Mouse (Mus musculus) NIH3T3 (cell line): ENCODE data around the gene Mdn1.

ENCODE experiments used
- DNase-seq: peaks from one replicate; pipeline ENCODE4 v3.0.0-alpha.2; 2012; ENCODE audit warnings: low read depth

The Mdn1 gene

DNA sequence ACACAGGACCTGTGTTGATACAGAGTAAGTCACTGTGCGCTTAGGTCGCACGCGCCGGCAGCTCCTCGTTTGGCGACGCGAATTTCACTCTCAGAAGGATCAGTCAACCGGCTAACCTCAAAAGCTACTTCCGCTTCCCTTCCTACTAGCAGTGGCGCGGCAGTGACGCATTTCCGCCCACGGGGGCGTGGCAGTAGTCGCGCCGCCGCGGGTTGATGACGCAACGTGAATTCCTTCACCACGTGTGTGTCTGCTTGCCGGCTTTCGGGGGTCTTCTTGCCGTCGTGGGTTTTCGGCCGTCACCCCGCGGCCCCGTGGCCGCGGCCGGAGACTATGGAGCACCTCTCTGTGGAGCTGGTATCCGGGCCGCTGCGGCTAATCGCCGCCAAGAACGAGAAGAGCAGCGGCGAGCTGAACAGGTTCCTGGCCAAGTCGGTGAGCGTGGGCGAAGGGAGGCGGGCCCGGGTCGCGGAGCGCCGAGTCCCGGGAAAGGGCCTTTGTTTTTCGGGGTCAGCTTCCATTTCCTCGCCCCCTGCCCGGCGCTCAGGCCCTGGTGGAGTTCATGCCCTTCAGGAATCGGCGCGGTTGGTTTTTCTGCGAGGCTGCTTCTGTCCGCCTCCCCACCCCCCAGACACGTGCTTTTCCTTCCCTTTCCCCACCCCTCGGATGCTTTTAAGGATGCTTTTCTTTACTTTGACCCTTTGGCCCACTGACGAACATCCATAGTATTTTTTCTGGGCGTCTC lies at the start of gene Mdn1:
Mdn1 (plus strand) TSS at position 202 of the 745 bp plus-strand sequence.
- DNase-seq, result peak; percentile 95

- peak; percentile 98 for DNase-seq
These were observed 41.7 kb upstream of the Mdn1 start, which contains the start of gene Casp8ap2 for GRCm38 (mm10) chr4:32615034-32615881. Casp8ap2 (plus strand) TSS chr4:32615451.

- DNase-seq, result no peak
These were observed 35.3 kb upstream of the Mdn1 start for GRCm38 (mm10) chr4:32621637-32622036.

GRCm38 (mm10) chr4:32651669-32652068 lies 5.2 kb upstream of the Mdn1 start:
- DNase-seq, result no peak

- peak; percentile 8 for DNase-seq
These were observed 594 bp upstream of the Mdn1 start for GRCm38 (mm10) chr4:32656146-32656904.

- DNase-seq, result no peak
These were observed 8.9 kb downstream of the Mdn1 start for GRCm38 (mm10) chr4:32665843-32666242.

DNA sequence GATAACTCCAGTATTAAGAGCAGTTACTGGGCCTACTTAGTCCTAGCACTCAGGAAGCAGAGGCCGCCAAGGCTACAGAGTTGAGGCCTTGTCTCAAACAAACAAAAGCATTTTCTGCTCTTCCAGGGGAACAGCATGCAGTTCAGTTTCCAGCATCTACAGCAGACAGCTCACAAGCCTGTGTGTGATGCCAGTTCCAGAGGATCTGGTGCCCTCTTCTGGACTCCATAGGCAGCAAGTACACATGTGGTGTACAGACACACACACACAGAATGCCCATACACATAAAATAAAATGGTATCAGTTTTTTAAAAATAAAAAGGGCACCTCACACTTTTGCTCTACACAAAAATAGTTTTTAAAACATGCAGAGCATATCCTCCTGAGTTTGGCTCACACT lies 11.4 kb downstream of the Mdn1 start:
- peak; percentile 40 for DNase-seq

- no peak for DNase-seq
These were observed 12.9 kb downstream of the Mdn1 start for GRCm38 (mm10) chr4:32669825-32670224.

DNA sequence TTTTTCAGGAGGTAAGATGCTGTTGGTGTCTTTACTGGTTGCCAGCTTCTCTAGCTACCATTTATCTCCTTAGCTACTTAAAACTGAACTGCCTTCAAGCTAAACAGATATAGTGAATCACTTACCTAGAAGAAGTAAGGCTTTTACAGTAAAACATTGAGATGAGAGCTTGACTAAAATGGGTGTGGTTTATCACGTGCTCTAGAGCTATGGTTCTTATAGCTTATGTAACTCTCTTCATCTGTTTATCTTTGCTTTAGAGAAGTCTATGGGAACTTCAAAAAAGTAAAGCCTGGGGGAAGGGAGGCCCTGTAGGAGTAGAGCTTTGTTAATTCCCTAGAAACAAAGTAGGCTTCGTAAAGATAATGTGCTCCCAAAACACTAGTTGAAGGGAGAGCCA lies 17.1 kb downstream of the Mdn1 start:
- DNase-seq, result no peak

DNA sequence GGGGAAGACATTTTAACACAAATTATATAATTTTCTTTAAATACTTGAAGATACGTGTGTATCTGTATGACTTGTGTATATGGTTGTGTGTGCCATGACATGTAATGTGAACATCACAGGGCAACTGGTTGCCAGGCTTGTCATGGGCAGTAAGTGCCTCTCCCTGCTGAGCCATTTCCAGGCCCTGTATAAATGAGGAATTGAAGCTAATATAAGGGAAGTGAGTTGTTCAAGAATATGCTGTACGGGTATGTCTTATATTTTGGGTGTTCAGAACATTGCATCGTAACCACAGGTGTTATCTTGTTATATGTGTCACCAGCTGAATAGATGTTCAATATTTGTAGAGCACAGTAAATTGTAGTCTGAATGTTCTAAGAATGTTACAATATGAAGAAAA lies 20.6 kb downstream of the Mdn1 start:
- DNase-seq, result no peak

GRCm38 (mm10) chr4:32680843-32681242 lies 23.9 kb downstream of the Mdn1 start:
- DNase-seq, result no peak

GRCm38 (mm10) chr4:32682471-32682870 lies 25.6 kb downstream of the Mdn1 start:
- peak; percentile 59 for DNase-seq

DNA sequence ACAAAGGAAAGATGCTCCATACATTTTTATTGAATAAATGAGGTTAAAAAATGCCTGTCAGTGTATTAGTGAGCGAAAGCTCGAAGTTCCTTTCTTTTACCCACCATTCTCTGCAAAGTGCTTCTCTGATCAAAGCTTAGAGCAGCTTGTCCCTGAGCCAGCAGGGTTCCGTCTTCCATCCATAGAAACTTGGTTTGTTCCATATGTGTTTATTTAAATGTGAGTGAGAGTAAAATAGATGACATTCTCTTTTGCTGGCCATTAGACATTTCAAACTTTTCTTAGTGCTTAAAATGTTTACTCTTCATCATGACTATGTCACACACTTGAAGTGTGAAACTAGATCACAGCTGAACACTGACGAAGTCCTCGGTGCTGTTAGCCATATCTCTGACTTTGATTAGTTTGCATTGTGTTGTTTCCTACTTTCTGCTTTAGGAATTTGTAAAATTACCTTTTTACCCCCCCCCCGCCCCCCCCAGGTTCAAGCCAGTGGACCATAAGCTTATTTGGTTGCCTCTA lies 26.2 kb downstream of the Mdn1 start:
- no peak for DNase-seq

GRCm38 (mm10) chr4:32717733-32718132 lies 60.8 kb downstream of the Mdn1 start:
- DNase-seq, result no peak

DNA sequence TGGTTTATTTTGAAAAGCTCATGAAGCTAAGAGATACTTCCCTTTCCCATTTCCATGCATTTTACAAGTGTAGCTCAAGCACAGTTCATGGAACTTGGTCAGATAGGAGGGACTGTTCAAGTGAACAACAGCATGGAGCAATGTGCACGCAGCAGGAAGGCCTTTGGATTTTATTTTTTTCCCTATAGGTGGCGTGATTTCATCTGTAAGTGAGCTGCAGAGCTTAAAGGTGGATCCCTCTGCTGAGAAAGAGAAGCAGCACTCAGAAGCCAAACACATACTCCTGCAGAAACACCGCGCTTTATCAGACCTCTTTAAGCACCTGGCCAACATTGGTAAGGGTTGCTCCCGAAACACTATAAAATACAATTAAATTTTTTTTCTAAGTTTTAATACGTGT lies 88.5 kb downstream of the Mdn1 start:
- DNase-seq, result peak; percentile 17

- no peak for DNase-seq
These were observed 91.5 kb downstream of the Mdn1 start for GRCm38 (mm10) chr4:32748396-32748795.

DNA sequence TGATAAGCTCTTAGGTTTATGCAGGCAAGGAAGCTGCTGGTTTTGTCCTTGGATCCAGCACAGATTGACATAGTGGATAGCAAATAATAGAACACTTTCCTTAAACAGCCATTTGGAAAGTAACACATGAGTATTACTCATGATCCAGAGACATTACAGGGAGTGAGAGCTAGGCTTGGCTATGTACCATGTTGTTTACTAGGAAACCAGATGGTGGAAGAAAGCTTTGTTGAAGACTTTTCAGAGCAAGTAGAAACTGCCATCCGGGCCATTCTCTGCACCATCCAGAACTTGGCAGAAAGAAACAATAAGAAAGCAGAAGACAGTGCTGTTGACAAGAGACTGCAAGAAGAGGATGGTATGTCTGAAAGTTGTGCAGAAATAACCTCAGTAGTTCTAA lies 93.8 kb downstream of the Mdn1 start:
- DNase-seq, result peak; percentile 53

- DNase-seq, result no peak
These were observed 100.5 kb downstream of the Mdn1 start for GRCm38 (mm10) chr4:32757430-32757829.

DNA sequence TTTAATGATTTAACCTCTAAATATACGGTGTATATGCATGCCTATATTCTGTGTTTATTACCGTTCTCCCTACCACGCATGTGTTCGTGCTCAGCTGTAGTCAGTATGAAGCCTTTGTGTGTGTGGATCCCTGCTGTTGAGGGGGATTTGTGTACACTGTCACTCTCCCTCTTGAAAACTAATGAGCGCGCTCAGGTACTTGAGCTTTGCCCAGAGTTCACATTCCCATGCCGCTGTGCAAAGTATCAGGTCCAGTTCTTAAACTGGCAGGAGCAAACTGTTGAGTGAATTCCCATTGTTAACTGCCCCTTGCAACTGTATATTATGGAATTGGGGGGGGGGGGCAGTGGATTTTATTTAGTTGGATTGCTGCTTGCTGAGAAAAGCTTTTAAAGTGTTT lies 110.6 kb downstream of the Mdn1 start:
- DNase-seq, result no peak

DNA sequence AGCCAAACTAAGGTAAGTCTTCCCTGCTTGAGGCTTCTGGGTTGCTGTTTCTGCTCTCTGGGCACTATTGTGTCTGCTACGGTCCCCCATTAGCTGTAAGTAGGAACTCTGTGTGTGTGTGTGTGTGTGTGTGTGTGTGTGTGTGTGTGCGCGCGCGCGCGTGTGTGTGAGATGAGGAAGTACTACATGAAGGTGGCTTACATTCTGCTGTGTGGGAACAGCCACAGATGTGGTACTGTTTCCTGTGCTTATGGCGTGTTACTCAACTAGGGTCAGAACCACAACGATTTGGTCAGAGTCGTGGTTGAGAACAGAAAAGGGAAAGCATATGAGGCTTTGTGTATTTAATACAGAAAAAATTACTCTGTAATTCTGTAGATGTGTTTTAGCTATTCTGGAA lies 111.1 kb downstream of the Mdn1 start:
- no peak for DNase-seq

DNA sequence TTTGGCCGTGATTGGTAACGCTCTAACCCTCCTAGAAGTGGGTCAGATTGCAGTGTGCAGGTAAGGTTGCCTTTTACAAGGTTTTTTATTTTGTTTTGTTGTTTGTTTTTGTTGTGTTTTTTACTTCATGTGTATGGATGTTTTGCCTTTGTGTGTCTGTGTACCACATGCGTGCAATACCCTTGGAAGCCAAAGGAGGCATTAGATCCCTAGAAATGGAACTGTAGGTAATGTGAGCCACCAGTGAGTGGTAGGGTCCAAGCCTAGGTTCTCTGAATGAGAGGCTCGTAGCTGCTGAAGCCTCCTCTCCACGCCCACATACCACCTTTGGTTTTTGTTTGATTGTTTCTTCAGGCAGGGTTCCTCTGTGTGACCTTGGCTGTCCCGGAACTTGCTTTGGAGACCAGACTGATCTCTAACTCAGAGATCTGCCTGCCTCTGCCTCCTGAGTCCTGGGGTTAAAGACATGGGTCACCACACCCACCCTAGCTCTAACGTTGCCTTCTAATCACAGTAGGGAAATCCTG lies 113.4 kb downstream of the Mdn1 start:
- DNase-seq, result no peak

DNA sequence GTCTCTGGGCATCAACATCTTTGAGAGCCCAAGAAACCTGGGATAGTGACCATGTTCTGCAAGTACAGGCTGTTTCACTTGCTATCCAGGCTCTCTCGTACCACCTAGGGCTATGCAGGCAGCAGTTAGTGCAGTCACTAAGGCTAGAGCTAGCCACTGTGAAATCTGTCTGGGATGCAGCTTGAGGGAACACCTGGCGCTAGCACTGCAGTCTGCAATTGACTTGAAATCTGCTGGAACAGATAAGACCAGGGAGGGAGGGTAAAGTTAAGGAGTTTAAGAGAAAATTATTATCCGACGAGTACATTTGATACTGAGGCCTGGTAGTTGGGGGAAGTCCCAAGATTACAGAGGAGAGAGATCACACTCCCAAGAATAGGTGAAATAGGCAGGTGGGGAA lies 123.1 kb downstream of the Mdn1 start:
- DNase-seq, result no peak
